Mouse (Mus musculus) left cerebral cortex, postnatal 25 days (tissue): ENCODE results near the gene Ccdc159. TPM values are rescaled to one million over a fixed set of nuclear protein-coding genes. Genes with fewer than 3 reads are reported as not detected.

Experiments
- DNase-seq, 2 experiments: peaks; one replicate each; pipeline ENCODE4 v3.0.0; 2022; ENCODE audit warnings: low spot score in 2 of 2, mixed read lengths in 1 of 2
- intact Hi-C: fragments of 180-260 bp; cut with DNase I; formaldehyde crosslinking; loops from one replicate; pipeline ENCODE4 v1.15.1; 2025
- total RNA-seq, 2 experiments: library from RNA; stranded (reverse); gene quantifications; 2 replicates each; pipeline ENCODE4 v1.2.3; 2021

Gene Ccdc159
- total RNA-seq = 10 to 100 TPM; 13.7 to 16.5 TPM

DNA sequence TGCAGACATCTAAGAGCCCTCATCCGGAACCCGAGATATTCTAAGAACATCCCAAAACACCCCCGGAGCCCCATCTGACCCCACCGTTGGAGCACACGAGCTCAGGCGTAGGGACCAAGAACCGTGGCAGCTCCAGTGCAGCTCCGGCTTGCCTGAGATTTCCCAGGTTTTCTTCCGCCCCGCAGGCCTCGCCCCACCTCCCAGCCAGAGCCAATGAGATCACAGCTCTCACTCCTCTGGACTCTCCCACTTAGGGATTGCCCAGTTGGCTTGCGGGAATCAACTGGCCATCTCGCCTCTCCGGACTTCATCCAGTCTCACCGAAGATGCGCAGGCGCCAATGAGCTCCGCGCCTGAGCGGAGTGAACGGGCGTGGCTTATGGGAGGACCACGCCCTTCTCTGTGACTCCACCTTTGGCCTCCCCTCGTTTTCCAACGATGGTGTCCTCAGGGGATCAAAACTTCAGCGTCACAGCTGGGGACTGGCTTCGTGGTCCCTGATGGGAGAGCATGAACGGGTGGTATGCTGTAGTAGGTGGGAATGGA lies at the start of gene Ccdc159, which contains the start of gene Tmem205:
Ccdc159 (plus strand) TSS at position 264 of the 546 bp plus-strand sequence.
Tmem205 (minus strand) TSS at position 349 of the 546 bp plus-strand sequence.
- DNase-seq = peak; percentile 92 to 98
- intact Hi-C loops = no loop called here

DNA sequence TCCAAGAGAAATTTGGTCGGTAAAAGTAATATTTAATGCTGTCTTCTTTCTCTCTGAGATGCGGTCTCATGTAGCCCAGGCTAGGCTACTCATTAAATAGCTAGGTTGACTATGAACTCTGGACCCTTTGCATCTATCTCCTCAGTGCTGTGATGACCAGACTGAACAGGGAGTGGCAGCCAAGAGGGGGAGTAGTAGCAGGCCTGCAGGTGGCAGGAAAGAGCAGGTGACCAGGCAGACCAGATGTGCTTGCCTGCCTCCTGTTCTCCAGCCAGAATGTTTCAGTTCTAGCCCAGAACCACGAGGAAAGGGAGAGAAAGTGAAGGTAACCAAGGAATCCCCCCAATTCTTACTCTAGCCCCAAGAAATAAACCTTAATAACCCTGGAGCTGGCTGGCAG lies 38.0 kb upstream of the Ccdc159 start:
- intact Hi-C loops = no loop called here

DNA sequence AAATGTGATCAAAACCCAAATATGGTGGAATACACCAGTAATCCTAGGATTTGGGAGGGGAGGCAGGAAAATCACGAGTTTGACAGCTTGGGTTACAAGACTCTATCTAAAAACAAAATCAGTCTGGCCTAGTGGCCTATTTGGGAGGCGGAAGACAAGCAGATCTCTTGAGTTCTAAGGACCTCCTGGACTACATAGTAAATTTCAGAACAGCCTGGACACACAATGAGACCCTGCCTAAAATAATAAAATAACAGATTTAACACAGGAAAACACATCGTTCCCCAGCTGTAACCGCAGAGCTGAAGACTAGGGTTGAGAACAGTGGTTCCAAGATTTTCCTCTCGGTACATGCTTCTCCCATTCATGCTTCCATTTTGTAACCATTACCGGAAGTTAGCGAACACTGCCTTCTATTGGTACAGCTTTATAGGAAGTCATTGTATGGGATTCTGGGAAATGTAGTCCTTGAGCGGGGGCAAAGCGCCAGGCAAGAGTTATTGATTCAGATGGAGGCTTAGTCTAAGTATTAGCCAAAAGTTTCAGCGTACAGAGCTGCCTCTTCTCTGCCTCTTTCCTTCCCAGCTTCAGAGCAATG lies 25.9 kb upstream of the Ccdc159 start:
- DNase-seq = peak; percentile 63 to 81
- intact Hi-C loops = no loop called here

More for the DNA sequence above, 38.0 kb upstream of the Ccdc159 start:
- no peak for DNase-seq

DNA sequence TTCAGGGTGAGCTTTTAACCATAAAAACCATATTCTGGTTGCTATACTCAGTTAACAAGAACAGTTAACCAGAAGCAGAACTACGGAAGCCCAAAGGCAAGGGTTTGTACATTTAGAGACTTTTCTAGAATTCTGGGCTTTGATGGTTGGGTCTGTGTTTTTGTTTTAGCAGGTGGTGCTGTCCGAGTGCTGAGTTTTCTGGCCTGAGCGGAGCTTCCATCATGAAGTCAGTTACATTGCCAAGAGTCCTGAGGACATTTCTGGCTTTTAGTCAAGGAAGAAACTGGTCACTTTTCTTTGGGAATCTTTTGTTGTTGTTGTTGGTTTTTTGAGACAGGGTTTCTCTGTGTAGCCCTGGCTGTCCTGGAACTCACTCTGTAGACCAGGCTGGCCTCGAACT lies 23.2 kb upstream of the Ccdc159 start:
- DNase-seq = no peak
- intact Hi-C loops = no loop called here

GRCm38 (mm10) chr9:21908216-21908615 lies 19.1 kb upstream of the Ccdc159 start:
- intact Hi-C loops = no loop called here
- no peak for DNase-seq

- intact Hi-C loops = no loop called here
- DNase-seq = no peak
Measured at GRCm38 (mm10) chr9:21909474-21910223, 17.6 kb upstream of the Ccdc159 start.

- peak in 1 of 2 experiments; percentile 43 for DNase-seq
- intact Hi-C loops = loop anchor here (5.0 kb wide), 2 partner anchors 145 to 300 kb away; partner anchors contain the start of gene Smarca4
Measured at GRCm38 (mm10) chr9:21916851-21917492, 10.3 kb upstream of the Ccdc159 start.

GRCm38 (mm10) chr9:21917493-21918034 lies 9.7 kb upstream of the Ccdc159 start:
- DNase-seq = peak; percentile 68 to 89
- intact Hi-C loops = loop anchor here (5.0 kb wide), 2 partner anchors 145 to 300 kb away; partner anchors contain the start of gene Smarca4

GRCm38 (mm10) chr9:21918035-21918592 lies 9.2 kb upstream of the Ccdc159 start, which contains the start of gene Rab3d:
Gene Rab3d, minus strand, starts transcription at chr9:21918192.
- peak; percentile 91 to 92 for DNase-seq
- intact Hi-C loops = loop anchor here (5.0 kb wide), 2 partner anchors 144 to 301 kb away; partner anchors contain the start of gene Smarca4

DNA sequence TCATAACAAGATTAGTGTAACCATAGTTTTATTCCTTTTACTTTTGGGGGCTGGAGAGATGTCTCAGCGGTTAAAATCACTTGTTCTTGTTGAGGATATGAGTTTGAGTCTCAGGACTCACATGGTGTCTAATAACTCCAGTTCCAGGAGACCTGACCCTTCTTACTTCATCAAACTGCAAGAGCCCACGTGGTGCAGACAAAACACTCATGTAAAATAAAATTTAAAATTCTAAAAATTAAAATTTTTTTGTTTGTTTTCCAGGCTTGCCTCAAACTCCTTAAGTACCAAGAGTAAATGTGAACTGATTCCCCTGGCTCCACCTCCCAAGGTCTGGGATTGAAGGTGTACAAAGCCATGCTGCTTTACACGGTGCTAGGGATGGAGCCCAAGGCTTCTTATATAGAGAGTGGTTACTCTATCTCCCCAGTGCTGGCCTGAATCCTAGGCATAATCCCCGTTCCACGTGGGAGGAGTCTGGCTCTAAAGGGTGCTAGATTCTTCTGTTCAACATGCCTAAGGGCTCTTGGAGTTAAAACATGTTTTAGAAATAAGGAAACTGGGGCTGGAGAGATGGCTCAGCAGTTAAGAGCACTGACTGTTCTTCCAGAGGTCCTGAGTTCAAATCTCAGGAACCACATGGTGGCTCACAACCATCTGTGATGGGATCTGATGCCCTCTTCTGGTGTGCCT lies 8.4 kb upstream of the Ccdc159 start:
- intact Hi-C loops = loop anchor here (5.0 kb wide), 2 partner anchors 143 to 302 kb away; partner anchors contain the start of gene Smarca4
- DNase-seq = peak in 1 of 2 experiments; percentile 69

DNA sequence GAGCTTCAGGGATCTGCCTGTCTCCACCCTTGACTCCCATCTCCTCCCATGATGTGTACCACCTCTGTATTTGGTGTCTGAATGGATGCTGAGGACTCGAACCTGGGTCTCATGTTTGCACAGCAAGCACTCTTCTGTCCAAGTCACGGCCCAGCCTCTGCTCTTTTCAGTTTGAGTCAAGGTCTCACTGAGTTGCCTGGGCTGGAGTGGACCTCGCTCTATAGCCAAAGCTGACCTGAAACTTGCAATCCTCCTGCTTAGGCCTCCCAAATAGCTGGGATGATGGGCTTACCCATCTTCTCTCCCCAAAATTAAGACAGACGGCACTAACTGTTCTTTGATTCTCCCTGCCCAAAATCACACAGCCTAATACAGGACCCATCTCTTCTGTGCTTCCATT lies 4.2 kb upstream of the Ccdc159 start:
- no peak for DNase-seq
- intact Hi-C loops = no loop called here

DNA sequence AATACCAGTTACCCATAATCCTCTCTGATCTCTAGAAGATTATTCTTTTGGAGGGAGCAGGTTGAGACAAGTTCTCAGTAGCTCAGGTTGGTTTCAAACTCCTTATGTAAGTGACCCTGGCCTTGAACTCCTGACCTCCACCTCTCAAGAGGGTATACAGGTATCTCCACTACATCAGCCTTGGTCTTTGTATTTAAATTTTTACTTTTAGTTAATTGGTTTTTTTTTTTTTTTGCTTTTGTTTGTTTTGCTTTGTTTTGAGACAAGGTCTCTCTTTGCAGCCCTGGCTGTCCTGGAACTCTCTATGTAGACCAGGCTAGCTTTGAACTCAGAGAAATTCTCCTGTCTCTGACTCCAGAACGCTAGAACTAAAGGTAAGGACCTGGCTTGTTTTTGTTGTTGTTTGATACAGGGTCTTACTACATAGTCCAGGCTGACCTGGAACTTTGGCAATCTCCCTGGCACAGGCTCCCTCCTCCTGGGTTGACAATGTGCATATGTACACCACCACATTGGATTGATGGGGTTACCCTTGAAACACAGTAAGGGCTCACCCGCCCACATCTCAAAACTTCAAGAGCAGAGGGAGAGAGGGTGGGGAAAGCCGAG lies 3.7 kb upstream of the Ccdc159 start:
- DNase-seq = no peak
- intact Hi-C loops = no loop called here

GRCm38 (mm10) chr9:21924099-21924493 lies 3.2 kb upstream of the Ccdc159 start:
- peak in 1 of 2 experiments; percentile 38 for DNase-seq
- intact Hi-C loops = no loop called here

- DNase-seq = no peak
- intact Hi-C loops = no loop called here
Measured at GRCm38 (mm10) chr9:21925034-21925433, 2.2 kb upstream of the Ccdc159 start.

- no peak for DNase-seq
- intact Hi-C loops = no loop called here
Measured at GRCm38 (mm10) chr9:21925506-21925905, 1.8 kb upstream of the Ccdc159 start.

GRCm38 (mm10) chr9:21926155-21926554 lies 1.1 kb upstream of the Ccdc159 start:
- intact Hi-C loops = no loop called here

DNA sequence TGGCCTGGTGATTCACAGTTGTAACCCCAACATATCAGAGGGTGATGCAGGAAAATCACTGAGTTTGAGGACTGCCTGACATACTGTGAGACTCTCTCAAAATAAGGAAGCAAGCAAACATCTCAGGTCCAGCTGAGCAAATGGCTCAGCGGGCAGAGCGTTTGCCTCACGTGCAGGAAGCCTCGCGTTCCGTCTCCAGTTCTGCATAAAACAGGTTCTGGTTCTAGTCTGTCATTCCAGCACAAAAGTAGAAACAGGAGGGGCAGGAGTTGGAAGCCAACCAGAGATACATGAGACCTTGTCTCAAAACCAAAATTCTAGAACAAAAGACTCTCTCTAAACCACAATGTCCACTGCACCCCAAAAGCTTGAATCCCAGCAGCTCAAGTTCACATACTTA lies 487 bp upstream of the Ccdc159 start:
- intact Hi-C loops = no loop called here
- no peak for DNase-seq

More at GRCm38 (mm10) chr9:21926155-21926554, 1.1 kb upstream of the Ccdc159 start:
- no peak for DNase-seq

GRCm38 (mm10) chr9:21929208-21929607 lies 1.9 kb downstream of the Ccdc159 start:
- intact Hi-C loops = no loop called here
- no peak for DNase-seq
